Mouse (Mus musculus): ENCODE results near the gene Aak1. TPM values are rescaled to one million over a fixed set of nuclear protein-coding genes. Genes with fewer than 3 reads are reported as not detected.
A peak's percentile ranks its signal among the peaks of the same experiment; 100 is the strongest.
"Not testable (repeated sequence)": the region's sequence is repeated elsewhere in the genome, so short reads cannot be mapped to it uniquely, and the experiment has no call there.

Gene Aak1
- polyA plus RNA-seq, 1 experiment from 2014 or later: 37.3 TPM

DNA sequence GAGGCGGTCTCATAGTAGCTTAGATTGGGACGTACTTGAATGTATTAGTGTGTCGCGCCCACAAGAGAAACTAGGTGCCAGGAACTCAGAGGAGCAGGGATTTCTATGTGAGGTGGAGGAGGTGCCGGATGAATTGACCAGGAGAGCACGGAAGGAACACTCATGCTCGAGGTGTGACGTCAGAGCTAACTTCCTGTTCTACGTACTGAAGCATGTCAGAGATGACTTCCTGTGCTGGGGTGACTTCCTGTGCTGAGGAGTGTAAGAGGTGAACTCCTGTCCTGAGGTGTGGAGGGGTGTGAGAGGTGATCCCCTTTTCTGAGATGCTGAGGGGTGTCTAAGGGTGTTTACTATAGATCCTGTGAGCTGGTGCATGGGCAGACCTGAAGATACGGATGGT is 22.5 kb downstream of the Aak1 start:
- Histone ChIP-seq H3K27ac (replicated peaks) (no peak overlapping the region), H3K9ac (no peak overlapping the region), H3K4me1 (replicated peaks) (peaks cover 18% of the 10 kb centered on the region), H3K4me3 (no peak overlapping the region), H3K36me3 (no peaks in the 10 kb centered on the region), H3K4me2 (no peak overlapping the region), H3K27me3 (no peaks in the 10 kb centered on the region), H3K9me3 (no peaks in the 10 kb centered on the region)
- WGBS: 93% methylated on average over 10 of the region's 10 CpGs
- no peak for ATAC-seq (ENCODE audit: low read depth)

GRCm38 (mm10) chr6:86874711-86875375 is 25.5 kb downstream of the Aak1 start:
- H3K4me3 ChIP-seq: no peak overlapping the region
- no peaks in the 10 kb centered on the region; the same call in 1 of the 2 replicates for H3K36me3 ChIP-seq
- H3K9me3 ChIP-seq: no peaks in the 10 kb centered on the region
- H3K27ac ChIP-seq (replicated peaks): no peak overlapping the region
- 81% methylated on average over 6 of the region's 6 CpGs for WGBS
- no peaks in the 10 kb centered on the region for H3K27me3 ChIP-seq
- H3K4me2 ChIP-seq: no peak overlapping the region
- no peak for ATAC-seq (ENCODE audit: low read depth)
- peaks cover 10% of the 10 kb centered on the region for H3K4me1 ChIP-seq (replicated peaks)
- H3K9ac ChIP-seq: no peak overlapping the region

DNA sequence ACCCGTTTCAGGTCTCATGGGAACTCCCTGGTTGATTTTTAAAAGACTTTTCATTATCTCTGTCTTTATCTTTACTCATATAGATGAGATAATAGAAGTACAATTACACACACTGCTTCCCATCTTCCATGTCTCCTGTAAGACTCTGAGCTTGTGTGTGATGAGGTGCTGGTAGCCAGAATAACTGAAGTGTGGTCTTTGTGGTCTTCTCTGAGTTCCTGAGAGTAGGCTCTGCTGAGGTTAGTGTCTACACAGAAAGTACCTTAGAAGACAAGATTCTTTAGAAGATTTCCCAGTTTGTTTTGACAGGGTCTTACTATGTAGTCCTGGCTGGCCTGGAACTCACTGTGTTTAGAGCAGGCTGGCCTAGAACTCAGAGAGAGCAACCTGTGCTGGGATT is 27.1 kb downstream of the Aak1 start:
- no peak overlapping the region for H3K4me3 ChIP-seq
- no peak overlapping the region for H3K27ac ChIP-seq (replicated peaks)
- H3K9ac ChIP-seq: no peak overlapping the region
- WGBS: 14% methylated on average over 1 of the region's 1 CpGs
- no peak overlapping the region for H3K4me2 ChIP-seq
- H3K27me3 ChIP-seq: no peaks in the 10 kb centered on the region
- no peaks in the 10 kb centered on the region for H3K9me3 ChIP-seq
- ATAC-seq (ENCODE audit: low read depth): no peak
- H3K36me3 ChIP-seq: no peaks in the 10 kb centered on the region; the same call in 1 of the 2 replicates
- peaks cover 10% of the 10 kb centered on the region for H3K4me1 ChIP-seq (replicated peaks)

DNA sequence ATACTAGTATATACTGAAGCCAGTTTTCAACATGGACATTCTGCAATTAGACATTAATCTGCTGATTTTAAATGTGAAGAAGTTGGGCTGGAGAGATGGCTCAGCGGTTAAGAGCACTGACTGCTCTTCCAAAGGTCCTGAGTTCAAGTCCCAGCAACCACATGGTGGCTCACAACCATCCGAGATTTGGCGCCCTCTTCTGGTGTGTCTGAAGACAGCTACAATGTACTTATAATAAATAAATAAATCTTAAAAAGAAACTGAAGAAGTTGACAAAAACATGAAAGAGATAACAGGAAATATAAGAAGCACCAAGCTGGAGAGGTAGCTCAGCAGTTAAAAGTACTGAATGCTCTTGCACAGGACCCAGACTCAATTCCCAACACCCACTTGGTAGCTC is 29.3 kb downstream of the Aak1 start:
- not testable (repeated sequence) for ATAC-seq (ENCODE audit: low read depth); H3K27me3 ChIP-seq
- 79% methylated on average over 3 of the region's 3 CpGs for WGBS

GRCm38 (mm10) chr6:86879314-86879713 is 30.0 kb downstream of the Aak1 start:
- no peaks in the 10 kb centered on the region for H3K9me3 ChIP-seq
- peaks cover 10% of the 10 kb centered on the region for H3K4me1 ChIP-seq (replicated peaks)
- H3K9ac ChIP-seq: no peak overlapping the region
- no peak overlapping the region for H3K4me3 ChIP-seq
- H3K4me2 ChIP-seq: no peak overlapping the region
- 87% methylated on average over 4 of the region's 4 CpGs for WGBS
- H3K27me3 ChIP-seq: no peaks in the 10 kb centered on the region
- no peak overlapping the region for H3K27ac ChIP-seq (replicated peaks)
- H3K36me3 ChIP-seq: no peaks in the 10 kb centered on the region; the same call in 1 of the 2 replicates
- ATAC-seq (ENCODE audit: low read depth): no peak

More for the DNA sequence above, 29.3 kb downstream of the Aak1 start:
- not testable (repeated sequence) for H3K9ac ChIP-seq; H3K36me3 ChIP-seq; H3K9me3 ChIP-seq; H3K27ac ChIP-seq (replicated peaks); H3K4me2 ChIP-seq; H3K4me1 ChIP-seq (replicated peaks); H3K4me3 ChIP-seq

DNA sequence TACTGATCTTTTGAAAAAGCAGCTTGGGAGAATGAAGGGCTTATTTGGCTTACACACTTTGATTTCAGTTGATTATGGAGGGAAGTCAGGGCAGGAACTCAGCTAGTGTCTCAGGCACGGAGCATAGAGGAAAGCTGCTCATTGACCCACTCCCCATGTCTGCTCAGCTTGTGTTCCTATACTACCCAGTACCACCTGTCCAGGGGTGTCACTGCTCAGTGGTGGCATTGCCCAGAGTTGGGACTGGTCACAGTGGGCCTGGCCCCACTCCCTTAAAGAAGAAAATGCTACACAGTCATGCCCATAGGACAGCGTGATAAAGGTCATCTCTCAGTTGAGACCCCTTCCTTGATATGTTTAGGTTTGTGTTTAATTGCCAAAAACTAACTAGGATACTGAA is 34.9 kb downstream of the Aak1 start:
- H3K36me3 ChIP-seq: 0 out of 2 replicates have a peak, but pooled peaks cover 5% of the 10 kb centered on the region
- no peak overlapping the region for H3K4me3 ChIP-seq
- H3K4me1 ChIP-seq (replicated peaks): peaks cover 24% of the 10 kb centered on the region
- H3K9me3 ChIP-seq: no peaks in the 10 kb centered on the region
- no peak overlapping the region for H3K4me2 ChIP-seq
- H3K9ac ChIP-seq: no peak overlapping the region
- no peak for ATAC-seq (ENCODE audit: low read depth)
- no peaks in the 10 kb centered on the region for H3K27me3 ChIP-seq
- 88% methylated on average over 2 of the region's 2 CpGs for WGBS
- no peak overlapping the region for H3K27ac ChIP-seq (replicated peaks)

DNA sequence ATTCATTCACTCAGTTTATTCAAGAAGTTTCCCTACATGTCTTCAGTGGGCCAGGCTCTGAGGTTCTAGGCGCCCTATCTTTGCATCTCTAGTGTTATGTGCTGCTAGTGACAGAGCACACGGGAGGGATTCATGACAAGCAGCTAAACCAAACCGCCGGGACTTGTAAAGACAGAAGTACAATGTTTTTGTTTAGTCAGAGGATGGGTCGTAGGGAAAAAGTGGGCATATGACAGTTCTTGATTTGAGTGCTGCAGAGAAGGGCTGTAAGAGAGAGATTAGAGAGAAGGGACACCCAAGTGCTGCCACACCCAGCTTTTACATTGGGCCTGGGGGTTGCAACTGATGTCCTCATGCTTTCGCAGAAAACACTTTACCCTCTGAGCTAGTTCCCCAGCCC is 35.4 kb downstream of the Aak1 start:
- peaks cover 24% of the 10 kb centered on the region for H3K4me1 ChIP-seq (replicated peaks)
- no peaks in the 10 kb centered on the region for H3K9me3 ChIP-seq
- H3K4me2 ChIP-seq: no peak overlapping the region
- no peak overlapping the region for H3K27ac ChIP-seq (replicated peaks)
- 0 out of 2 replicates have a peak, but pooled peaks cover 5% of the 10 kb centered on the region for H3K36me3 ChIP-seq
- no peak overlapping the region for H3K4me3 ChIP-seq
- H3K27me3 ChIP-seq: no peaks in the 10 kb centered on the region
- WGBS: 89% methylated on average over 6 of the region's 6 CpGs
- H3K9ac ChIP-seq: no peak overlapping the region
- no peak for ATAC-seq (ENCODE audit: low read depth)

DNA sequence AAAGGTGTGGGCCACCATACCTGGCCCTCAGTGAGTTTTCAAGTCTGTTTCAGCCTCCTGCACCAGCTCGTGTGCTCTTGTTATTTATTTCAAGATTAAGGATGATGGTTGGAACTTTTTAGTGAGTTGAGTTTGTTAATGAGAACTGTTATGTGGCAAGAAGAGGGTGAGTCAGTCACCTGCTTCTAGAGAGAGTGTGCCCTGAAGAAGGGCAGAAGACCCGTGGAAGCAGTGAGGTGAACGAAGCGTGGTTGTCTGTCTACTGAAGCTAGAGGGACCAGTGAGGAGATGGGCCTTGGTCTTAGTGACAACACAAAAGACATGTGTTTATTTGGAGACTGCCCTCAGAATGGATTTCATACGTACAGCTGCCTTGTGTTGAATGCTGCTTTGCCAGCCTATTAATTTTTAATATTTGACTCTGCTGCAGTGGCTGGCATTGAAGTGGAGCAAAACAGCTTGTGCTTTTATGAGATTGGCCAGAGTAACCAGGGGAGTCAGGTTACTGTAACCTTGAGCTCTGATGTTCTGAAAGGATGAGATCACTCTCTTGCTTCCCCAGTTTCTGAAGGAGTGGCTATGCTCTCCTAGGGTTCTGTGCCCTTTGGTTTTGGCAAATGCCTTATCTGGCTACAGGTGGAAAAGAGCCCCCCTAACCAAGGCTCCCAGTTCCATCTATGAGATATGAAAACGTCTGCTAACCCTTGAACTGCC is 36.7 kb downstream of the Aak1 start:
- H3K4me1 ChIP-seq (replicated peaks): peaks cover 24% of the 10 kb centered on the region
- 0 out of 2 replicates have a peak overlapping the region, but pooled peaks have one; percentile 34 for H3K27ac ChIP-seq (replicated peaks)
- no peak for ATAC-seq (ENCODE audit: low read depth)
- H3K27me3 ChIP-seq: no peaks in the 10 kb centered on the region
- H3K4me3 ChIP-seq: no peak overlapping the region
- peaks cover 8% of the 10 kb centered on the region; the same call in 1 of the 2 replicates for H3K36me3 ChIP-seq
- WGBS: 83% methylated on average over 6 of the region's 6 CpGs
- H3K9ac ChIP-seq: no peak overlapping the region
- H3K9me3 ChIP-seq: no peaks in the 10 kb centered on the region
- H3K4me2 ChIP-seq: no peak overlapping the region

DNA sequence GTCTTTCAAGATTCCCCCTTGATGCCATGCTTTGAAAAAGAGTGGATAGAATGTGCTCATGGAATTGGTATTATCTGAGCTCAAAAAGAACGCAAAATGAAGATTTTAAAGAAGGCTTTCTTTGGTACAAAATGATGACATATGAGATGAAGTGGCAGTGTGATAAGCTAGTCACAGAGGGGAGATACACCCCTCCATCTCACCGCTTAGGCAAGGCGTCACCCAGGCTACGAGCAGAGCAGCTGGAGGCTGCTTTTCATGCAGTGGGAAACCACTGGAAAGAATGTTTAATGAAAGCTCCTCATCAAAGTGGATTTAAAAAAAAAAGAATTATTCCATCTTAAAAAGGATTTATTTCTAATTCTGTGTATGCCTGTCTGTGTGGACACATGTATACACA is 37.5 kb downstream of the Aak1 start:
- no peaks in the 10 kb centered on the region for H3K27me3 ChIP-seq
- H3K9me3 ChIP-seq: no peaks in the 10 kb centered on the region
- 77% methylated on average over 4 of the region's 4 CpGs for WGBS
- H3K36me3 ChIP-seq: peaks cover 8% of the 10 kb centered on the region; the same call in 1 of the 2 replicates
- ATAC-seq (ENCODE audit: low read depth): no peak
- H3K9ac ChIP-seq: no peak overlapping the region
- H3K4me3 ChIP-seq: no peak overlapping the region
- 0 out of 2 replicates have a peak overlapping the region, but pooled peaks have one; percentile 20 for H3K27ac ChIP-seq (replicated peaks)
- peaks cover 24% of the 10 kb centered on the region for H3K4me1 ChIP-seq (replicated peaks)
- H3K4me2 ChIP-seq: no peak overlapping the region

- no peaks in the 10 kb centered on the region for H3K9me3 ChIP-seq
- no peak overlapping the region for H3K27ac ChIP-seq (replicated peaks)
- H3K4me3 ChIP-seq: no peak overlapping the region
- no peak overlapping the region for H3K9ac ChIP-seq
- no peaks in the 10 kb centered on the region for H3K36me3 ChIP-seq
- ATAC-seq (ENCODE audit: low read depth): no peak
- peaks cover 9% of the 10 kb centered on the region for H3K4me1 ChIP-seq (replicated peaks)
- WGBS: 94% methylated on average over 6 of the region's 6 CpGs
- no peaks in the 10 kb centered on the region for H3K27me3 ChIP-seq
- H3K4me2 ChIP-seq: no peak overlapping the region
Observed at GRCm38 (mm10) chr6:86897520-86897919, 48.2 kb downstream of the Aak1 start.

DNA sequence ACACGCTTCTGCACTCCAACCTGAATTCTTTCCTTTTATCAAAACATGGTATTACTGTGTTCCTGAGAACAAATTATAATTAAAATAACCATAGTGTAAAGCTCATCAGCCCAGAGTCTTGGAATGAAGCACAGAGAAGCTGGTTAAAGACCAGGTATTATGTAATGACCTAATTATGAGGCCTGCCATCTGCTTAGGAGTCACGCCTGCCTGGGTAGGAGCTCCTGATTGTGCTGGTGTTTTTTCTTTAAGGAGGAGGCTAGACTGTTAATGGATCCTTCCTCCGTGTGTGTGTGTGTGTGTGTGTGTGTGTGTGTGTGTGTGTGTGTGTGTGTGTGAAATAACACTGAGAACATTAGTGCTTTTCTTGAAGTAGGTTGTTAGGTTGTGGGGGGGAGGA is 49.7 kb downstream of the Aak1 start:
- no peak for ATAC-seq (ENCODE audit: low read depth)
- H3K27ac ChIP-seq (replicated peaks): no peak overlapping the region; the same call in 1 of the 2 replicates
- H3K9ac ChIP-seq: no peak overlapping the region
- H3K4me1 ChIP-seq (replicated peaks): peaks cover 9% of the 10 kb centered on the region
- no peak overlapping the region for H3K4me3 ChIP-seq
- no peaks in the 10 kb centered on the region for H3K9me3 ChIP-seq
- H3K36me3 ChIP-seq: no peaks in the 10 kb centered on the region
- 63% methylated on average over 3 of the region's 3 CpGs for WGBS
- H3K27me3 ChIP-seq: no peaks in the 10 kb centered on the region
- no peak overlapping the region for H3K4me2 ChIP-seq

DNA sequence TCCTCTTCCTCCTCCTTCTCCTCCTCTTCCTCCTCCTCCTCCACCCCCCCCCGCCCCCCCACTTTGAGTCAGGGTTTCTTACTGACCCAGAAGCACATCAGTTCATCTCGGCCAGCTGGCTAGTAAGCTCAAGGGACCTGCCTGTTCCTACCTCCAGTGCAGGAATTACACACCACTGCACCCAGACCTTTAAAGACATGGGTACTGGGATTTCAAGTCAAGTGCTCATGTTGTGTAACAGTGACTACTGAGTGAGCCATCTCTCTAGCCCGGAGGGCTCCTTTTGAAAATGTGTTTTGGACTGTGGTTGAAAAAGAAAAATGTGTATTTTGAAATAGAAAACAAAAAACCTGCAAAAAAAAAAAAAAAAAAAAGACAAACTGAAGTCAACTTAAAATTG is 50.6 kb downstream of the Aak1 start:
- ATAC-seq (ENCODE audit: low read depth): no peak
- H3K36me3 ChIP-seq: no peaks in the 10 kb centered on the region
- no peak overlapping the region for H3K27ac ChIP-seq (replicated peaks)
- no peak overlapping the region for H3K9ac ChIP-seq
- no peaks in the 10 kb centered on the region for H3K27me3 ChIP-seq
- H3K4me2 ChIP-seq: no peak overlapping the region
- WGBS: 82% methylated on average over 2 of the region's 3 CpGs
- no peaks in the 10 kb centered on the region for H3K9me3 ChIP-seq
- no peak overlapping the region for H3K4me3 ChIP-seq
- H3K4me1 ChIP-seq (replicated peaks): peaks cover 12% of the 10 kb centered on the region

Data from neural tube, embryonic 13.5 days (tissue).